Mouse (Mus musculus): Measurements from ENCODE around the gene Hist1h2aa.

The Hist1h2aa gene

GRCm38 (mm10) chr13:23934211-23934520 lies at the start of gene Hist1h2aa:
TSS of gene Hist1h2aa (plus strand) at chr13:23934462.
- DNase-seq (ENCODE audit: low spot score in 2 of 2), result no peak

- DNase-seq (ENCODE audit: low spot score in 2 of 2), result no peak
Observed at GRCm38 (mm10) chr13:23885540-23885939, 48.7 kb upstream of the Hist1h2aa start.

DNA sequence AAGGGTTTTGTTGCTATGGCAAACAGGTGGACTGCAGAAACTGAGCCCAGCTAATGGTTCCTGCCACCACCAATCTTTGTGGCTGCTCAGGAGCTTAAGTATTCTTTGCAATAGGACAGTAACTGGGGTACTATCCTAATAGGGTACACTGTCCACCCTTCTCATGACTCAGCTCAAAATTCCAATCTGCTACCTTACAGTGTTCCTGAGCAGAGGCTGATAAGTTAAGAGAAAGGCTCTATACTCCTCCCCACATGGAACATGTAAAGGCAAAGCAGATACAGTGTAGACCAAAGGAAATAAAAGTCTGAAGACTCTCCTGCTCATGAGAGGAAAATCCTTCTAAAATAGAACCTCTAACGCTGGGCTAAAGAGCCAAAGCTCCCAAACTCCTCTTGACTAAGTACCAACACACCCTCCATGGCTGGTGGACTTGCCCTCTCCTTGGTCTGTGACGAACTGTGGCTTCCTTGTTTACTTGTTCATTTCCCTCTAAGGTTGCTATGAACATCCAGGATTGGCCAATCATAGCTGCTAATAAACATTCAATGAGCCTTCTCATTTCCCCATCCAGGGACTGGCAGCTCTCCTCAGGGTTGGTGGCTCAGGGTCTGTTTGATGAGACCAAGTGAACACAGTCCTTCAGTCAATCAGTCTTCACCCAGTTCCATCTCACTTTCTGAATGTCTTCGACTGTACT lies 47.1 kb upstream of the Hist1h2aa start:
- no peak for DNase-seq (ENCODE audit: low spot score in 2 of 2)

GRCm38 (mm10) chr13:23889011-23889605 lies 45.2 kb upstream of the Hist1h2aa start:
- no peak for DNase-seq (ENCODE audit: low spot score in 2 of 2)

DNA sequence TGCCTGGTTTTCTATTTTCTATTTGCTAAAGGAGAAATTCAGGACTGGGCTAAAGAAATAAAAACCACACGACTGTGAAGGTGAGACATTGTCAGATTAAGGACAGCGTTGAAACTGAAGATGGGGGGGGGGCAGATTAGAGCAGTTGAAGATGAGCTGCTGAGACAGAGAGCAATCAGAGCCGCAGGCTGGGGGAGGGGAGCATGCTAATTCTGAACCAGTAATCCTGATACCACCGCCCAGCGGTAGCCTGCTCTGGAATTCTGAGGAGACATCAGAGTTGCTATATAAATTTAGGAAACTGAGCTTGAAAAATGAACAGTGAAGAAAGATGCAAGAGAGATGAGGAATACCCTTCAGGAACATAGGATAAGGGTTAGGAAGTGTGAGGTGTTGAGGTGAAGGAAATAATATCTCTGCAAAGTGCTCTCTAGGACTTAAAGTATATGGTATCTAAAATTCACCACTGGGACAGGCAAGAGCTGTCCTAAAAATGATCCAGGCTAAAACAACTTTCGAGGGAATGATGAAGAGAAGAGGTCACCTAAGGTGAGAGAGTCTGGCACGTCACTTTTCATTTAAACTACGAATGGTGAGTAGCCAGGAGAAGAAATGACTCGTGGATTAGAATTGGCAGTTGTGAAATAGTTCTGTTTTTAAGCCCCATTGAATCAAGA lies 41.5 kb upstream of the Hist1h2aa start:
- DNase-seq (ENCODE audit: low spot score in 2 of 2), result no peak

- DNase-seq (ENCODE audit: low spot score in 2 of 2), result no peak
Observed at GRCm38 (mm10) chr13:23893269-23893593, 41.0 kb upstream of the Hist1h2aa start.

- DNase-seq (ENCODE audit: low spot score in 2 of 2), result no peak
Observed at GRCm38 (mm10) chr13:23898242-23898641, 36.0 kb upstream of the Hist1h2aa start.

DNA sequence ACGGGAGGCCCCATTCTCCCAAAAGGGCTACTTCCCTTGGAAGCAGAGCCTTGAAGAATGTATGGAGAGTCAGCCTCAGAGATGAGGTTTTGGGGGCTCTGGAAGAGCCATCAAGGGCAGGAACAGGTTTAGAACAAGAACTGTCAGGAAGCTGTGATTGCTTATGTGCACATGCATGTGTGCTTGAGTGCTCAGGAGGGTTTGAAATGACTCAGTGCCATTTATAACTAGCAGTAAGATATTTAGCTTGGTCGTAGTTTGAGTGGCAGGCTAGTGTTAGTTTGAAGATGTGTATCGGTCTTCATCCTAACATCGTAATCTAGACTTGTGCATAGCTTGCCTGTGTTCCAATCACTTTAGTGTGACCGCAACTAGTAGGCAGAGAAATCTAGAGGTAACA lies 27.4 kb upstream of the Hist1h2aa start:
- DNase-seq (ENCODE audit: low spot score in 2 of 2), result no peak

GRCm38 (mm10) chr13:23910121-23910520 lies 24.1 kb upstream of the Hist1h2aa start:
- no peak for DNase-seq (ENCODE audit: low spot score in 2 of 2)

GRCm38 (mm10) chr13:23911335-23911734 lies 22.9 kb upstream of the Hist1h2aa start:
- DNase-seq (ENCODE audit: low spot score in 2 of 2), result no peak

- no peak for DNase-seq (ENCODE audit: low spot score in 2 of 2)
Observed at GRCm38 (mm10) chr13:23913791-23914306, 20.4 kb upstream of the Hist1h2aa start.

DNA sequence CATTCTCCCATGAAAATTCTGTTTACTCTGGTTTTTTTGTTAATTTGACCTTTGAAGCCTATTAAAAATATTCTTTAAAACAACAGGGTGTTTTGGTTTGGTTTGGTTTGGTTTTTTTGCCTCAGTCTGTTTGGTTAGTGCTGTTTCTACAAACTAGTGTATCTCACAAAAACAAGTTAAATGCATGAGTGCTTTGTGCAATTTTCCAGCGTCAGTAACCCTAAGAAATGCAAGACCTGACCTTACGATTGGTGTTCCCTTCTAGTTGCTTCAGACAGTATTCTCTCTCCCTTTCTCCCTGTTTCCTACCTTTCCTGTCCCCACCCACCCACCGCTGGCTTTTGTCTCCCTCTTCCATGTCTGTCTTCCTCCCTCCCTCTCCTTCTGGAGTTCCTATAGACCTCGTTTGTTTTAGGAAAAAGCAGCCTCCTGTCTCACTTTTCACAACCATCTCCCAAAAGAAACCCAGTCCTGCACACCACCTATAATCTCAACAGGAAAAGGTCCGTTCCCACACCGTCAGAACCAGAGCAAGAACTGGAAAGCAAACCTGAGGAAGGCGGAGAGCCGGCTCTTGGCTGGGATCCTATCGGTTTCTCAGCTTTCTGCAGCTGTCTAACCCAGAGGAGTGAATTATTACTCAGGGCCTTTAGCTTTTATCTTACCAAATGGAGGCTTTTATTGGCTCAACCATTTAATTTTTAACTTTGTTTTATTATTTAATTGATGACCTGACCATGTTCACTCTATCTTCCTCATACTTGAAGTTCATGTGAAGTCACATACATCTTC lies 19.7 kb upstream of the Hist1h2aa start, which contains the start of gene Slc17a4:
Gene Slc17a4 (minus strand): TSS at position 634 of the 792 bp plus-strand sequence.
- DNase-seq (ENCODE audit: low spot score in 2 of 2), result no peak

GRCm38 (mm10) chr13:23916132-23916531 lies 18.1 kb upstream of the Hist1h2aa start:
- no peak for DNase-seq (ENCODE audit: low spot score in 2 of 2)

DNA sequence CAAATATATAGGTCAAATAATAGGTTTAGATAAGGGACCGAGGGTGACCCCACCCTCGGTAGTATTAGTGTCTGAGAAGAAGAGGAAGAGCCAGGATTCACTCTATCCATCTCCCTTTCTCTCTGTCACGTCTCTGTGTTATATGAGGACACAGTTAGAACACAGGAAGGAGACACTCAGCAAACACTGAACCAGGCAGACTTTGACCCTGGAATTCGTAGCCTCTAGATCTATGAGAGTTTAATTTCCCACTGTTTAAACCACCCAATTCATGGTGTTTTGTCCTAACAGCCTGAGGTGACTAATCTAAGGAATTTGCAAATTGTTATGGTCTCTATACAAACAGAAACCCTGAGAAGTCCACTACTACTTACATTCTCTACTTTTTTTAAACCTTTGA lies 16.6 kb upstream of the Hist1h2aa start:
- DNase-seq (ENCODE audit: low spot score in 2 of 2), result no peak

DNA sequence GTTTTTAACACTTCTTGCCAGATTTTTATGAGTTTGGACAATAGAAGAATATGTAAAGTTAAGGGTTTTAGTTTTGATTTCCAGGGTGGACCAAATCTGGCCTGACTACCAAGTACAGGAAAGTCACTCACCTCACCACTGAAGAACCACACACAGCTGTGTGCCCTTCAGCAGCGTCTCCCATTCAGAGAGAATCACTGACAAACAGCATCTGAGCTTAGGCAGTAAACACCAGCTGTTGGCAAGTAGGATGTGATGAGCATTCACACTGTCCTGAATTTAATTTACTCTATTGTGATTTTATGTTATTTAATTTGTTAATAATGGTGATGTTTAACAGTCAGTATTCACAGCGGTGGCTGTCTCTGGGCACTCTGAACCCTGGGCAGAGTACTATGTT lies 8.5 kb upstream of the Hist1h2aa start:
- no peak for DNase-seq (ENCODE audit: low spot score in 2 of 2)

GRCm38 (mm10) chr13:23928637-23929036 lies 5.6 kb upstream of the Hist1h2aa start:
- no peak for DNase-seq (ENCODE audit: low spot score in 2 of 2)

- no peak for DNase-seq (ENCODE audit: low spot score in 2 of 2)
Observed at GRCm38 (mm10) chr13:23930461-23930860, 3.8 kb upstream of the Hist1h2aa start.

DNA sequence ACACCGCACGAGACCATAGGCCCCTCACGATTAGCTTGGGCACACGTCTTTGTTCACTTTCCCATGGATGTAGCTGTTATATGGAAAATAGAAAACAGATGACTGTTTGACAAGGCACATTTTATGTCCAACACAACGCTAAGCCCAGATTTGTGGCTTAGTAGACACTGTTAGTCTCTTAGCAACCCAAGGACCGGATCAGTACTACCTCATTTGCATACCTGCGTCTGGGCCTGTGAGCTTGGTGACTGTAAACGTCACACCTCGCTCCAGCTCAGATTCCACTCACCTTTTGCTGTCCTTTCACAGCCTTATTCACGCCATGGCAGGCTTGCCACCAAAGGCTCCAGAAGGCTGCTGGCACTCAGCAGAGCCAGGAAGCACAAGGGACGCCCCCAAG lies 3.4 kb upstream of the Hist1h2aa start:
- DNase-seq (ENCODE audit: low spot score in 2 of 2), result no peak

DNA sequence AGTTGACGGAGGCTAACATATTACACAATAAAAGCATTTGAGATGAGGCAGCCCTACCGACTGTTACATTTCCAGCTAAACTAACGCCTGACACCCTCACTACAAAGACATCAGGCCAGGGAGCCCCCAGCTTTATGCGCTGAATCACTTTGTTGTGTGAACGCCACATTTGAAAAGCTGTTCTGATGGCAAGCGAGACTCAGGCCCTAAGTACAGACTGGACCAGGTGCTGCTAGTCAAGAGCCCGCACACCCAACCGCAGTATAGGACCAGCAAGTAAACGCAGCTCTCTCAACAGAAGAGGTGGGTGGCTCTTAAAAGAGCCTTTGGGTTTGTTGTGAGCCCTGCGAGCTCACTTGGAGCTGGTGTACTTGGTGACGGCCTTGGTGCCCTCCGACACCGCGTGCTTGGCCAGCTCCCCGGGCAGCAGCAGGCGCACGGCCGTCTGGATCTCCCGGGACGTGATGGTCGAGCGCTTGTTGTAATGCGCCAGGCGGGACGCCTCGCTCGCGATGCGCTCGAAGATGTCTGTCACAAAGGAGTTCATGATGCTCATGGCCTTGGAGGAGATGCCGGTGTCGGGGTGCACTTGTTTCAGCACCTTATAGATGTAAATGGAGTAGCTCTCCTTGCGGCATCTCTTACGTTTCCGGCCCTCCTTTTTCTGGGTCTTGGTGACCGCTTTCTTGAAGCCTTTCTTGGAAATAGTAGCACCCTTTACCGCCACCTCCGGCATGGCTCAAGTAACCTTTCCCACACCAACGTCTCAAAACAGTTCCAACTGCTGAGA lies 646 bp upstream of the Hist1h2aa start, which contains the start of gene Hist1h2ba:
Gene Hist1h2ba (minus strand): TSS at position 736 of the 790 bp plus-strand sequence.
- DNase-seq (ENCODE audit: low spot score in 2 of 2), result no peak

GRCm38 (mm10) chr13:23938699-23939098 lies 4.4 kb downstream of the Hist1h2aa start:
- DNase-seq (ENCODE audit: low spot score in 2 of 2), result no peak

DNA sequence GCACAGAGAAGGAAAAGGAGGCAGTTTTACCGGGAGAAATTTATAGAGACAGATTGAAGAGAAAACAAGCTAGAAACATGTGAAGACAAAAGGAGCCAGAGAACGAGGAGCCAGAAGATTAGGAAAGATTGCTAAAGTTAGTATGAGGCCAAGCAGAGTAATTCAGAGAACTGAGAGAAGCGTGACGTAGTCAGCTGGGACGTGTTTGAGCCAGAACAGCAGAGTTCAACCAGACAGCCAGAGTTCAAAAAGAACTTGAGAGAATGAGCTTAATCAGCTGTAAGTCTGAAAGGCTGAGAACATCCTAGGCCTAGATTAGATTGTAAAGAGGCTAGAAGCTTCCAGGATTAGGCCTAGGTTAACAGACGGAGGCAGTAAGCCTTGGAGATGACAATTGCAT lies 6.0 kb downstream of the Hist1h2aa start:
- no peak for DNase-seq (ENCODE audit: low spot score in 2 of 2)
